Mouse (Mus musculus) monocyte, adult 5-6 weeks (primary cell): Measurements from ENCODE around the gene Gm8206. TPM values are rescaled to one million over a fixed set of nuclear protein-coding genes. Genes with fewer than 3 reads are reported as not detected.
"Not testable (repeated sequence)": the region's sequence is repeated elsewhere in the genome, so short reads cannot be mapped to it uniquely, and the experiment has no call there.

ENCODE experiments used
- ATAC-seq: fragments of 153-309, 156-312 bp; replicated peaks from 2 replicates; pipeline ENCODE4 v1.8.0; 2017; ENCODE audit warnings: mild to moderate bottlenecking; ENCODE audit not compliant: low TSS enrichment, insufficient number of reproducible peaks, severe bottlenecking, poor library complexity, low FRiP score
- total RNA-seq: library from RNA; stranded (forward); fragments of 200-1000, 200-491, 200-594 nt; gene quantifications from 3 replicates; pipeline ENCODE4 v1.2.3, GENCODE M21; 2017

Gm8206 gene
- not detected in 3 replicates for total RNA-seq

DNA sequence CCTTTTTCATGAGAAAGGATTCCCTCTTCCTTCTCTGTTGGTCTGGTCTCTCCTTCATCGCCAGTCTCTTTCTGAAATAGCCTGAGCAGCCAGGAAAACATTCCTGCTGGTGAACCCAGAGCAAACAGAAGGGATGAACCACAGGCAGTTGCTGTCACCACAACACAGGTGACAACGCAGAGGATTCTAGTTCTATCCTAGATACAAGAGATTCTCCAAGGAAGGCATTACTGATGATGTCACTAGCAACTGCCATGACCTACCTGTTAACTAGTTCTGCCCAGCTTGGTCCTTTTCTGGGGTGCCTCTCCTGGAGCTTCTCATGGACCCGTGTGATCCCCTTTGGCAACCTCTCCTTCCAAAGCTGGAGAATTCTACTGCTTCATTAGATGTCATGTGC, at the start of gene Gm8206:
TSS of gene Gm8206 (minus strand) at position 101 of the 400 bp plus-strand sequence.
- ATAC-seq: not testable (repeated sequence)

DNA sequence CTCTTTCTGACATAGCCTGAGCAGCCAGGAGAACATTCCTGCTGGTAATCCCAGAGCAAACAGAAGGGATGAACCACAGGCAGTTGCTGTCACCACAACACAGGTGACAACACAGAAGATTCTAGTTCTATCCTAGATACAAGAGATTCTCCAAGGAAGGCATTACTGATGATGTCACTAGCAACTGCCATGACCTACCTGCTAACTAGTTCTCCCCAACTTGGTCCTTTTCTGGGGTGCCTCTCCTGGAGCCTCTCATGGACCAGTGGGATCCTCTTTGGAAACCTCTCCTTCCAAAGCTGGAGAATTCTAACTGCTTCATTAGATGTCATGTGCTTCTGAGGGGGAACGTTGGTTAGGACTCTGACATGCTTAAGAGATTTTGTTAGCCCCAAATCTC, 32.0 kb upstream of the Gm8206 start, which contains the start of gene Gm3476:
TSS of gene Gm3476 (minus strand) at position 101 of the 400 bp plus-strand sequence.
- not testable (repeated sequence) for ATAC-seq

DNA sequence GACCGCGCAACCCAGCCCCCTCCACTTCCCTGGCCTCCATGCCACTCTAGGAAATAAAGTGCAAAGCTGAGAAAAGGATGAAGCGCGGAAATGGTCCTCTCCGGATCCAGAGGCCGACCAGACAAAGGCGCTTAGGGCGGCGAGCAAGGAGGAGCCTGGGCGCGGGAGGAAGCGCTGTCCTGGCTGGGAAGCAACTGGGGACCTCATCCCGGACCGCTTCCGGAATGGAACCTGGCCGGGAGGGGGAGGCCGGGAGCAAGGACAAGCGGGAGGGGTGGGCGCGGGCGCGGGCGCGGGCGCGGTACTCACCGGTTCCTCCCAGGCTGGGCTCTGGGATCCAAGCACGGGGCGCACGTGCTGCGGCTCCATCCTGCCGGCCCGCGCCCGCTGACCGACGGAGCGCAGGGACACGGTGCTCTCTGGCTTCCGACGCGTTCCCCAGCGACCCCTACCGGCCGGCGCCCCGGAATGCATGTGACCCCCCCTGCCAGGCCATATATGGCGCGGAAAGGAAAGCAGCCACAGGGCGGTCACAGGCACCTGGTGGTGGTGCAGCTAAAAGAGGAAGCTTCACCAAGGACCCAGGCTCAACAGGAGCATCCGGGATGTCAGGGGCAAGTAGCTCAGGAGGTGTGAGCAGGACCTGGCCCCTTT, 14.7 kb upstream of the Gm8206 start, which contains the start of gene Gm3468:
TSS of gene Gm3468 (minus strand) at position 394 of the 654 bp plus-strand sequence.
- not testable (repeated sequence) for ATAC-seq

DNA sequence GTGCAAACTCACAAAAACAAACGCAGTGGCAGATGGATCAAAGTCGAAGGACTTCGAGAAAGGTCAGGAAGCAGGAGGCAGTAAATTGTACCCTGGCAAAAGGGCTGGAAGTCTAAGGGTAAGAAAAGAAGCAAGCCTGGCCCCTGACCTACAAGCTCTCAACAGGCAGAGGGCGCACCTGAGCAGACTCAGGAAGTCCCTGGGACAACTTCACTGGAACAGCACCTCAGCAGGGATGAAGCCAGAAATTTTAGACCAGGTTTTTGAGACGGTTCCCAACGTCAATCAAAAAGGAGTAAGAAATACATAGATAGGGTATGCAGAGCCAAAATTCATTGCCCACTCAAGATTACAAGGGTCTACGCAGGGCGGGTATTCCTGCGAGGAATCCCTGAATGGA, 13.8 kb upstream of the Gm8206 start:
- ATAC-seq: not testable (repeated sequence)

DNA sequence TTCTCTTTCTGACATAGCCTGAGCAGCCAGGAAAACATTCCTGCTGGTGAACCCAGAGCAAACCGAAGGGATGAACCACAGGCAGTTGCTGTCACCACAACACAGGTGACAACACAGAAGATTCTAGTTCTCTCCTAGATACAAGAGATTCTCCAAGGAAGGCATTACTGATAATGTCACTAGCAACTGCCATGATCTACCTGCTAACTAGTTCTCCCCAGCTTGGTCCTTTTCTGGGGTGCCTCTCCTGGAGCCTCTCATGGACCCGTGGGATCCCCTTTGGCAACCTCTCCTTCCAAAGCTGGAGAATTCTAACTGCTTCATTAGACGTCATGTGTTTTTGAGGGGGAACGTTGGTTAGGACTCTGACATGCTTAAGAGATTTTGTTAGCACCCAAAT, 35.6 kb downstream of the Gm8206 start, which contains the start of gene Gm6337:
TSS of gene Gm6337 (minus strand) at position 101 of the 400 bp plus-strand sequence.
- ATAC-seq: not testable (repeated sequence)

DNA sequence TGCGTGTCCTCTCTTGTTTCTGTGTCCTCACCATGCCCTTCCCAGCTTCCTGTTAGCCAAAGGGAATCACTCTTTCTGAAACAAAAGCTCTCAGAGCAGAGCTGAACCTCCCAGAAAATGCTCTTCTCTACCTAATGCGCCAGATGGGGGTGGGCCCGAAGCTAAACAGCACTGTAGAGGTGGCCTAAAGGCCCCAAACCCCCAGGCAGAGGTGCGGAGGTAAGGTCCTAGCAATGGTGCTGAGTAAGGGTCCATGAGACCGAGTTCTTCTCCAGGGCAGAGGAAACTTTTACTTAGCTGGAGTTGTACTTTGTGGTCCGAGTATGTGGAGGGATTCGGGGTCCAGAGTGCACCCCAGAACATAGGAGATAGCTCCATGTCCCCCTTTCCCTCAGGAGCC, 106.6 kb downstream of the Gm8206 start:
- not testable (repeated sequence) for ATAC-seq

DNA sequence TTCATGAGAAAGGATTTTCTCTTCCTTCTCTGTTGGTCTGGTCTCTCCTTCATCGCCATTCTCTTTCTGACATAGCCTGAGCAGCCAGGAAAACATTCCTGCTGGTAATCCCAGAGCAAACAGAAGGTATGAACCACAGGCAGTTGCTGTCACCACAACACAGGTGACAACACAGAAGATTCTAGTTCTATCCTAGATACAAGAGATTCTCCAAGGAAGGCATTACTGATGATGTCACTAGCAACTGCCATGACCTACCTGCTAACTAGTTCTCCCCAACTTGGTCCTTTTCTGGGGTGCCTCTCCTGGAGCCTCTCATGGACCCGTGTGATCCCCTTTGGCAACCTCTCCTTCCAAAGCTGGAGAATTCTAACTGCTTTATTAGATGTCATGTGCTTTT, 114.7 kb downstream of the Gm8206 start, which contains the start of gene Gm3453:
TSS of gene Gm3453 (minus strand) at position 101 of the 400 bp plus-strand sequence.
- ATAC-seq: not testable (repeated sequence)

Other genes with a start within 250 kb of the Gm8206 start
- not detected in 3 replicates for gene Gm8237, start 213.6 kb downstream of the Gm8206 start, total RNA-seq
- gene Gm3248, start 132.2 kb downstream of the Gm8206 start, total RNA-seq: not detected in 3 replicates
- not detected in 3 replicates for gene Gm3453, start 114.8 kb downstream of the Gm8206 start, total RNA-seq
- gene Gm6337, start 35.7 kb downstream of the Gm8206 start, total RNA-seq: not detected in 3 replicates
- gene Gm3468, start 14.7 kb upstream of the Gm8206 start, total RNA-seq: not detected in 3 replicates
- not detected in 3 replicates for gene Gm3476, start 31.9 kb upstream of the Gm8206 start, total RNA-seq
- gene Gm21560, start 125.3 kb upstream of the Gm8206 start, total RNA-seq: not detected in 3 replicates
- not detected in 3 replicates for gene Gm3411, start 193.3 kb upstream of the Gm8206 start, total RNA-seq
- 1.9 TPM in 1 of 3 replicates, not detected in the others for gene Gm21103, start 210.9 kb upstream of the Gm8206 start, total RNA-seq
- not detected in 3 replicates for gene Gm3618, start 249.7 kb upstream of the Gm8206 start, total RNA-seq